Mouse (Mus musculus): ENCODE measurements around the gene Dse.

Dse gene

DNA sequence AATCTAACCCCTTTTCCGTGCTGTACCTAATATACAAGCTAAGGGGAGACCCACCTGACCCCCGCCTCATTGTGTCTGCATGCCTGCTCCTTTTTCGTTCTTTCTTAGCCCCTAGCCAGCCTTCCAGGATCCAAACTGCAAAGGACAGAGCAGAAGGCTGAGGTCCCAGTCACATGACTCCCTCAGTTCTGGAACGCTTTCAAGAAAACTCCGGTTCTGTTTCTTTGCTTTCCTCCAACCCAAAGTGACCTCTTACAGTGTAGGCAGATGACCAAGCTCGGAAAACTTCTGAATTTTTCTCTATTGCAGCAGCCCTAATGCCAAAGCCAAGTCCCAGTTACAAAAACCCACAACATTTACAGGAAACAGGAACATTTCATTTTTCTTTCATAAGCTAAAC, 79.1 kb downstream of the Dse start:
- no peak for DNase-seq (ENCODE audit: low spot score)

DNA sequence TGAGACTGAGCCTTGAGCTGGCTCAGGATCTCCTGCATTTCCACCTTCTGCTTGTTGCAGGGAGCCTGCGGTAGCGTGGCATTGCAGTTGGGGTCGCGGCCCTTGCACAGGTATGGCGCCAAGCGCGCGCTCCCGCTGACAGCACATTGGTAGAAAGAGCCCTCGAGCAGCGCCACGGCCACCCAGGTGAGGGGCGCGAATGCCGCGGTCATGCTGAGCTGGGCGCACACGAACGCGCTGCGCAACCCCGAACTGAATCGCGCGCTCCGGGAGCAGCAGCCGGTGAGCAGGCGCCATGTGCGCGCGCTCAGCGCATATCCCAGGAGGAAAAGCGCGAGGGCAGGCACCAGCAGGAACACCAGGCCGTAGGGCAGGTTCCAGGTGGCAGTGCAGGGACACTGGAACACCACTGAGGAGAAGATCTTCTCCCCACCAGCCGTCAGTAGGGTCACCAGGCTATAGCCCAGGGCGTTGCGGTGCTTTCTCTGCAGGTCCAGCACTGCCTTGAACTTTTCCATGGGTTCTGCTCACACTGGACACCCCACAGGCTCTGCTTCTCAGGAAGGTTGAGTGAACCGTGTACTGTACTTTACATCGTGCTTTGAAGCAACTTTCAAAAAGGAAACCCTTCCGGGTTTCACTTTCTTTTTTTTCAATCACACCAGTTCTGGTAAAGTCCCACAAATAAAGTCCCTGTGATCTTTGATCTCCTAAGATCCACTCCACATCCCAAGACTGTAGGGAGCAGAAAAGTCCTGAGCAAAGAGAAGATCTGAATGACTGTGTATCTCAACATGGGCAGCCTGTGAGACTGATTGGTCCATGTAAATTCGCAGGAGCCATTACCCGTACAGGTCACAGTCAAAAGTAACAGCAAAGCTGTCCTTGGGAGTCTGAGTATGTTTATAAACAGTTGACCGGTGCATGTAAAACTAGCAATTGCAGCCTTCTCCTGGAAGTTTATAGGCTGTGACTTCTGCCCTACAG, 79.8 kb downstream of the Dse start, which contains the start of gene Calhm6:
Gene Calhm6, minus strand, starts transcription at position 593 of the 987 bp plus-strand sequence.
- DNase-seq (ENCODE audit: low spot score) = peak; percentile 20

DNA sequence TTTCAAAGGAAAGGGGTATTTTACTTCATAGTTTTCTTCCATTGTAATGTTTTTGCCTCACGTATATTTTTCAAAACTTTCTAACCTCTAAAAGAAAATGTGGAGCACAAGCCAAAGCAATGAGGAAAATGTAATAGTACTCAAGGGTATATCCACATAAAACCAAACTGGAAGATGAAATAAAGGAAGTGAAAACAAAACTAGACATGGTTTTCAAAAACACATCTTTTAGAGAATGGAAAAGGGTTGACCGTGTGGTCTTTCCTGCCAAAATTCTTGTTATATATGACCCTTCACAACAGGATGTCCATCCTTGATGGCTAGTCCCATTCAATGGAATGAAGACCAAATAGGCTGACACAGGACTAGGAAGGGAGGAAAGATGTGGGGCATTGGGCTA, 89.1 kb downstream of the Dse start:
- no peak for DNase-seq (ENCODE audit: low spot score)

DNA sequence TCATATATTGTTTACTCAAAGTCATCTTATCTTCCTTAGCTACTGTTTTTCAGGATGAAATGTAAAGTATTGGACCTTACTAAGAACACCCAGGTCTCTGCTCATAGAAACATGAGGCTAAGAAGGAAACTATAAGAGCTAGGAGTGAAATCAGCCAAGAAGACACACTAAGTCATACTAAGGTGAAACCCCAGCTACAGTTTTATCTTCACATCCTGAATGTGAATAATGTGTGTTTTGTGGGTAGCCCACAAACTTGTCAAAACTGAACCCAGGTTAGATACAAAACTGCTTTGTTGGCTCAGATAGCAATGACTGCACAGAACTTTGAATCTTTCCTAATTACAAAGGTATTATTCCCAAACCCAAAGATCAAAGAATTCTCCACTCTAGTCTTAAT, 89.7 kb downstream of the Dse start:
- no peak for DNase-seq (ENCODE audit: low spot score)

DNA sequence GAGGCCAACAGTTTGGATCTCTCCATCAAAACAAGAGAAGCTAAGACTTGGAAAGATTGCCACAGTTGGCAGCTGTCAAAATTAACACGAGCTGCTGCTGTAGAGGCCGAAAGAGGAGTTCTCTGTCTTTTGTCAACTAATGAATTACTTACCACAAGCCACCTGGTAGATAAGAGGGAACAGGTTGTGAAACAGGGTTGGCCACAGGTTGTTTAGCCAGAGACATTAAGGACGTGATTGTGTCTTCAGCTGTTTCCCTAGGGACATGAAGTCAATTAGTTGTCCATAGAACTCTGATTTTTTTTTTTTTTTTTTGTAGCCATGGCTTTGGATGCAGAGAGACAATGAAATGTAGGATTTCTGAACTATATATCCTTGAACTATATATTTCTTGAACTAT, 90.4 kb downstream of the Dse start:
- DNase-seq (ENCODE audit: low spot score) = no peak

DNA sequence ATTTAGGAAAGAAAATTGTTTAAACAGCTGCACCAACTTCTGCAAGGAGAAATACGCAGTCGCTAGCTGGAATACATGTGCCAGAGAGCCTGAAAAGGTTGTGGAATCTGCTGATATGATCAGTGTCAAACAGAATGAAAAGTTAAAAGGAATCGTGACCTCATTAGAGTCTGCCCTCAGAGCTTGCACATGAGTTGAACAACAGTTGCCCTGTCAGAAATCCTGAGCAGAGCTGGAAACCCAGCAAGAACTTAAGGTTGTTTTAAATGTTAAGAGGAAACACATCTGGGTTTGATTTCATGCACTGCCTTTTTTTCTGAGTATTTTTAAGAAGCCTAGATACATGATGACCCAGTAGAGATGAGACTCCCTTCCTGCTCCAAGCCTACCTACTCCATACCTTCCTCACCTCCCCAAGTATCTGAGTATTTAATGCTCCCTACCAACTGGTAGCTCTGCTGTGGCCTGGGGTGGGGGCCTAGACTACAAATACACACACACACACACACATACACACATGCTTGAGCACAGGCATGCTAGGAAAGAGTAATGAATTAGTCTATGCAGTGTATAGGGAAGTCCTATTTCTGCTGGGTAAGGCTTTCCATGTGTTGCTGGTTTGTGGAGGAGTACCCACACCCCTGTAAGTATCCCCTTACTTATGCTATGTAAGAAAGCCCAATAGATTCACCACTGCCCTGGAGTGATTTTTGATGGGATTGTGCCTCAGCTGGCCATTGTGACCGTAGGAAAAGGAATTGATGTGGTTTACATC, 95.4 kb downstream of the Dse start:
- DNase-seq (ENCODE audit: low spot score) = no peak

DNA sequence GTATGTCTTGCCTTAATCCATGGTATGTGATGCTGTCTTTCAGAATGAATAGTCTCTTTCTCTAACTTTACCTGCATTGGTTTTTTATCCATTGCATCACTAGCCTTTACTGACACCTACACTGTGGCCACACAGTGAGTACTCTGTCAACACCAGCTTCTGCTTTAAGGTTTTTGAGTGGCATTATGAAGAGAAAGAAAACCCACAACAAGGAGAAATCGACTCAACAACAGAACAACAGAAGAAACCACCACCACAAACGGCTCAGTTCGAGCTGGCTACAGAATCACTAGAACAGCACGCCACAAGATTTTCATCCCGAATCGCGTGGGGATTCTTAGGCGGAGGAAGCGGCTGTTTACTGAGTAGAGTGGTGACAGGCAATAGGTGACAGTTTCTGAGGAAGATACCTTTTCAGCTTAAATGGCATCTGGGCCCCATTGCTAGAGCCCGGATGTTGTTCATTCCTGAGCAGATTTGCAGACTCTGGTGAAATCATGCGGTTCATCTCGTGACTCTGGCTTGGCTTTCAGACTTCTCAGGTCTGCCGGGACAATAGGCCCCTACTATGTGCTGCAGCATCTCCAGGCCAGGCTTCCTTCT, 96.6 kb downstream of the Dse start:
- DNase-seq (ENCODE audit: low spot score) = no peak

Data from testis, postnatal 14 days (tissue).